Mouse (Mus musculus): ENCODE data around the gene Adarb1. TPM values are rescaled to one million over a fixed set of nuclear protein-coding genes. Genes with fewer than 3 reads are reported as not detected.
A peak's percentile ranks its signal among the peaks of the same experiment; 100 is the strongest.

Gene Adarb1
- polyA plus RNA-seq, 1 experiment from 2014 or later = 6.9 TPM

DNA sequence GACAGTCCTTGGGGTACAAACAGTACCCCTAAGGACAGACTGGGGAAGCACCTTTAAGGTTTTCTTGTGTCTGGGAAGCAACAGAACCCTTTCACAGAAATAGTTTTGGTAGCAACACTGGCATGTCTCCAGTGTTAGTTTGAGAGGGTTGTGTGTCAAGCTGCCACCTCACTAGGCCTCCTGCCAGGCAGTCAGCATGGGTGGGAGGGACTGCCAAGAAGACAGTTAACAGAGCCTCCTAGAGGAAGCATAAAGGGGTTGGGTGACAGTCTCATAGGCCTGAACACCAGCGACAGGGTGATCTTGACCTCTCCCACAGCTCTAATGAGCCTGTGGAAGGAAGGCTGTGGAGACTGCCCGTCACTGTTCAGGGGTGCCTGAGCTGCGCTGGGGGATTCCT, 75.2 kb downstream of the Adarb1 start:
- Histone ChIP-seq H3K9ac (ENCODE audit: low read length) (no peak overlapping the region), H3K4me3 (ENCODE audit: low read depth, low read length) (no peak overlapping the region), H3K9me3 (ENCODE audit: control insufficient read depth, low read length) (no peaks in the 10 kb centered on the region), H3K4me1 (replicated peaks; ENCODE audit: control insufficient read depth, insufficient read depth) (no peaks in the 10 kb centered on the region), H3K4me2 (replicated peaks; ENCODE audit: low read depth) (no peak overlapping the region), H3K36me3 (ENCODE audit: control insufficient read depth, insufficient read depth, low read length) (no peaks in the 10 kb centered on the region), H3K27ac (replicated peaks) (no peak overlapping the region), H3K27me3 (ENCODE audit: control insufficient read depth, insufficient read depth, low read length) (no peaks in the 10 kb centered on the region)
- no peak for DNase-seq (ENCODE audit: low spot score)
- no peak for ATAC-seq (ENCODE audit: low FRiP score, low TSS enrichment)
- TF ChIP-seq EP300 (optimal IDR thresholded peaks at IDR 0.05) (no peak), CTCF (IDR thresholded peaks at IDR 0.05; ENCODE audit: low read depth) (no peak)
- 68% methylated on average over 3 of the region's 3 CpGs for WGBS

GRCm38 (mm10) chr10:77341711-77342110, 76.4 kb downstream of the Adarb1 start:
- ATAC-seq (ENCODE audit: low FRiP score, low TSS enrichment) = no peak
- Histone ChIP-seq H3K4me3 (ENCODE audit: low read depth, low read length) (no peak overlapping the region), H3K27ac (replicated peaks) (no peak overlapping the region), H3K4me1 (replicated peaks; ENCODE audit: control insufficient read depth, insufficient read depth) (no peaks in the 10 kb centered on the region), H3K4me2 (replicated peaks; ENCODE audit: low read depth) (no peak overlapping the region), H3K36me3 (ENCODE audit: control insufficient read depth, insufficient read depth, low read length) (no peaks in the 10 kb centered on the region), H3K9me3 (ENCODE audit: control insufficient read depth, low read length) (no peaks in the 10 kb centered on the region), H3K9ac (ENCODE audit: low read length) (no peak overlapping the region), H3K27me3 (ENCODE audit: control insufficient read depth, insufficient read depth, low read length) (no peaks in the 10 kb centered on the region)
- no peak for DNase-seq (ENCODE audit: low spot score)
- TF ChIP-seq CTCF (IDR thresholded peaks at IDR 0.05; ENCODE audit: low read depth) (no peak), EP300 (optimal IDR thresholded peaks at IDR 0.05) (no peak)

DNA sequence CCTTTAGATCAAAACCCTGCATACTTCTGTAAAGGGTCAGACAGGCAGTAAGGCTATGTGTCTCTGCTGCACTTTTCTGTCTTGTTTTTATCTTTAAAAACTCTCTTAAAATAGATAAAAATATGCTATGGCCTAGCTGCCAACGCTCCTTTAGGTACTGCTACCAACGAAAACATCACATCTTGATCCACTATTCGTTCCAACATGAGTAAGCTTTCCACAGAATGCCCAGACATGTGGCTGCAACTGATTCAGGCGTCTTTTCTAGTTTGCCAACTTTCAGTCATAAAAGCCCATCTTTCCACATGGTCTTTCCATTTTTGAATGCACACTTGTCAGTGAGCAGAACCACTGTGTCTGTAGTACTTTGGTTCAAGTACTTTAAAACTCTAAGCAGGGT, 77.0 kb downstream of the Adarb1 start:
- WGBS = 66% methylated on average over 4 of the region's 4 CpGs
- H3K4me2 ChIP-seq (replicated peaks; ENCODE audit: low read depth) = no peak overlapping the region
- TF ChIP-seq CTCF (IDR thresholded peaks at IDR 0.05; ENCODE audit: low read depth) (no peak), EP300 (optimal IDR thresholded peaks at IDR 0.05) (no peak)
- DNase-seq (ENCODE audit: low spot score) = no peak
- H3K9me3 ChIP-seq (ENCODE audit: control insufficient read depth, low read length) = no peaks in the 10 kb centered on the region
- ATAC-seq (ENCODE audit: low FRiP score, low TSS enrichment) = no peak
- no peaks in the 10 kb centered on the region for H3K36me3 ChIP-seq (ENCODE audit: control insufficient read depth, insufficient read depth, low read length)
- H3K4me1 ChIP-seq (replicated peaks; ENCODE audit: control insufficient read depth, insufficient read depth) = no peaks in the 10 kb centered on the region
- no peaks in the 10 kb centered on the region for H3K27me3 ChIP-seq (ENCODE audit: control insufficient read depth, insufficient read depth, low read length)
- H3K4me3 ChIP-seq (ENCODE audit: low read depth, low read length) = no peak overlapping the region
- H3K27ac ChIP-seq (replicated peaks) = no peak overlapping the region
- H3K9ac ChIP-seq (ENCODE audit: low read length) = no peak overlapping the region

GRCm38 (mm10) chr10:77339871-77340341, 78.2 kb downstream of the Adarb1 start:
- H3K27me3 ChIP-seq (ENCODE audit: control insufficient read depth, insufficient read depth, low read length) = no peaks in the 10 kb centered on the region
- H3K27ac ChIP-seq (replicated peaks) = no peak overlapping the region
- TF ChIP-seq CTCF (IDR thresholded peaks at IDR 0.05; ENCODE audit: low read depth) = peak; percentile 72
- no peak for TF ChIP-seq EP300 (optimal IDR thresholded peaks at IDR 0.05)
- peak overlapping the region; percentile 22; the same call in 1 of the 2 replicates for H3K4me3 ChIP-seq (ENCODE audit: low read depth, low read length)
- WGBS = 23% methylated on average over 18 of the region's 18 CpGs
- no peaks in the 10 kb centered on the region for H3K4me1 ChIP-seq (replicated peaks; ENCODE audit: control insufficient read depth, insufficient read depth)
- no peak for ATAC-seq (ENCODE audit: low FRiP score, low TSS enrichment)
- peak overlapping the region; percentile 50 for H3K4me2 ChIP-seq (replicated peaks; ENCODE audit: low read depth)
- H3K9ac ChIP-seq (ENCODE audit: low read length) = peak overlapping the region; percentile 43
- no peak for DNase-seq (ENCODE audit: low spot score)
- no peaks in the 10 kb centered on the region for H3K36me3 ChIP-seq (ENCODE audit: control insufficient read depth, insufficient read depth, low read length)
- no peaks in the 10 kb centered on the region for H3K9me3 ChIP-seq (ENCODE audit: control insufficient read depth, low read length)

GRCm38 (mm10) chr10:77333518-77333917, 84.6 kb downstream of the Adarb1 start:
- 42% methylated on average over 9 of the region's 9 CpGs for WGBS
- no peak overlapping the region for H3K27ac ChIP-seq (replicated peaks)
- H3K4me3 ChIP-seq (ENCODE audit: low read depth, low read length) = no peak overlapping the region
- no peak for ATAC-seq (ENCODE audit: low FRiP score, low TSS enrichment)
- no peaks in the 10 kb centered on the region for H3K9me3 ChIP-seq (ENCODE audit: control insufficient read depth, low read length)
- no peak for DNase-seq (ENCODE audit: low spot score)
- H3K4me1 ChIP-seq (replicated peaks; ENCODE audit: control insufficient read depth, insufficient read depth) = no peaks in the 10 kb centered on the region
- H3K4me2 ChIP-seq (replicated peaks; ENCODE audit: low read depth) = no peak overlapping the region
- H3K27me3 ChIP-seq (ENCODE audit: control insufficient read depth, insufficient read depth, low read length) = no peaks in the 10 kb centered on the region
- no peaks in the 10 kb centered on the region for H3K36me3 ChIP-seq (ENCODE audit: control insufficient read depth, insufficient read depth, low read length)
- no peak overlapping the region for H3K9ac ChIP-seq (ENCODE audit: low read length)
- no peak for TF ChIP-seq CTCF (IDR thresholded peaks at IDR 0.05; ENCODE audit: low read depth)
- no peak for TF ChIP-seq EP300 (optimal IDR thresholded peaks at IDR 0.05)

DNA sequence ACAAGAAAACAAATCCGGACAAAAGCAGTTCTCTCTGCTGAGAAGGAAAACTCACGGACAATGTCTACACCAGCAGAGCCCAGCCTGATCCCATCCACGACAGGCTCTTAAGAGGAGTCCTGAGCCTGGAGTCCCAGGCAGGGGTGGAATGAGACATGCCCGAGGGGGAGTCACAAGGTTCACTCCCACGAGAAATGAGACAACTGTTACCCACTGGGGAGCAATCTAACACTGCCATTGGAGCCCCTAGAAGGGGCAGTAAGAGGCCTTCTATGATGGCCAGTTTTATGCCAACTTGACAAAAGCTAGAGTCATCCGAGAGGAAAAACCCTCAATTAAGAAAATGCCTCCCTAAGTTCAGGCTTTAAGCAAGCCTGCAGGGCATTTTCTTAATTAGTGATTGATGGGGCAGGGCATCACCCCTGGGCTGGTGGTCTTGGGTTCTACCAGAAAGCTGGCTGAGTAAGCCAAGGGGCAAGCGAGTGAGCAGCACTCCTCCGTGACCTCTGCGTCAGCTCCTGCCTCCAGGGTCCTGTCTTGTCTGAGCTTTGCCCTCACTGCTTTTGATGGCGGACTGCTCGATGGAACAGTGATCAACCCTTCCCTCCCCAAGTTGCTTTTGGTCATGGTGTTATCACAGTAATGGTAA, 88.5 kb downstream of the Adarb1 start:
- no peak overlapping the region for H3K4me3 ChIP-seq (ENCODE audit: low read depth, low read length)
- TF ChIP-seq EP300 (optimal IDR thresholded peaks at IDR 0.05) = no peak
- TF ChIP-seq CTCF (IDR thresholded peaks at IDR 0.05; ENCODE audit: low read depth) = no peak
- no peaks in the 10 kb centered on the region for H3K36me3 ChIP-seq (ENCODE audit: control insufficient read depth, insufficient read depth, low read length)
- no peaks in the 10 kb centered on the region for H3K4me1 ChIP-seq (replicated peaks; ENCODE audit: control insufficient read depth, insufficient read depth)
- no peak overlapping the region for H3K9ac ChIP-seq (ENCODE audit: low read length)
- H3K27me3 ChIP-seq (ENCODE audit: control insufficient read depth, insufficient read depth, low read length) = no peaks in the 10 kb centered on the region
- H3K4me2 ChIP-seq (replicated peaks; ENCODE audit: low read depth) = no peak overlapping the region
- WGBS = 71% methylated on average over 11 of the region's 11 CpGs
- no peak overlapping the region for H3K27ac ChIP-seq (replicated peaks)
- no peak for ATAC-seq (ENCODE audit: low FRiP score, low TSS enrichment)
- no peak for DNase-seq (ENCODE audit: low spot score)
- no peaks in the 10 kb centered on the region for H3K9me3 ChIP-seq (ENCODE audit: control insufficient read depth, low read length)

Data from stomach, postnatal 0 days (tissue).